Mouse (Mus musculus): ENCODE results near the gene Lclat1.

- TF ChIP-seq GATA1 (IDR thresholded peaks at IDR 0.05; ENCODE audit: borderline replicate concordance, low read length) (no peak), FLI1 (IDR thresholded peaks at IDR 0.05; ENCODE audit: low read length) (no peak)
These were observed 48.8 kb downstream of the Lclat1 start for GRCm38 (mm10) chr17:73156606-73157005.
